Mouse (Mus musculus) left cerebral cortex, adult 2 months (tissue): Measurements from ENCODE around the gene Prrt3. TPM values are rescaled to one million over a fixed set of nuclear protein-coding genes. Genes with fewer than 3 reads are reported as not detected.

ENCODE experiments used
- DNase-seq, 2 experiments: peaks; one replicate each; pipeline ENCODE4 v3.0.0; 2021 to 2022; ENCODE audit warnings: low spot score in 2 of 2, mixed read lengths in 1 of 2; ENCODE audit errors: extremely low spot score in 1 of 2
- H3K27ac ChIP-seq: fragments of 200-600 bp; 2 replicates; pipeline ENCODE4 v1.8.1; 2022
- H3K4me3 ChIP-seq: fragments of 200-600 bp; 2 replicates; pipeline ENCODE4 v1.8.1; 2022
- CTCF ChIP-seq: fragments of 200-600 bp; IDR thresholded peaks from 2 replicates; pipeline ENCODE4 v1.8.1; 2022; ENCODE audit warnings: antibody characterized with exemption, mild to moderate bottlenecking, moderate library complexity
- intact Hi-C: fragments of 180-260 bp; cut with DNase I; formaldehyde crosslinking; loops from one replicate; pipeline ENCODE4 v1.15.1; 2025
- total RNA-seq, 2 experiments: library from RNA; stranded (reverse); gene quantifications; 2 replicates each; pipeline ENCODE4 v1.2.3; 2021

Gene Prrt3
- total RNA-seq, 2 experiments from 2014 or later: 54.9 to 61.1 TPM

DNA sequence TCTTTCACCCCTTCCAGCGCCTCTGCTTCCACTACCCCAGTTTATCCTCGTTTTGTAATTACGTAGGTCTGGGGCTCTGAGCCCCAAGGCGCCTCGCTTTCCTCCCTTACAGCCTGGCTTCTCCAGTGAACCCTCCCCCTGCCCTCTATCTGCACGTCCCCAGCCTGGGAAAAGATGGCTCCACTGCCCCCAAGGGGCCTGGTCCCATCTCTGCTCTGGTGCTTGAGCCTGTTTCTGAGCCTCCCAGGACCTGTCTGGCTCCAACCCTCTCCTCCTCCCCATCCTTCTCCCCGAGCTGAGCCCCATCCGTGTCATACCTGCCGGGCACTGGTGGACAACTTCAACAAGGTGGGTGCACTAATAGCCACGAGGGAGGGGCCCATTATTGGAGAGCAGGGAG lies 18.0 kb downstream of the Prrt3 start:
- no peak for DNase-seq
- no peak for TF ChIP-seq CTCF

DNA sequence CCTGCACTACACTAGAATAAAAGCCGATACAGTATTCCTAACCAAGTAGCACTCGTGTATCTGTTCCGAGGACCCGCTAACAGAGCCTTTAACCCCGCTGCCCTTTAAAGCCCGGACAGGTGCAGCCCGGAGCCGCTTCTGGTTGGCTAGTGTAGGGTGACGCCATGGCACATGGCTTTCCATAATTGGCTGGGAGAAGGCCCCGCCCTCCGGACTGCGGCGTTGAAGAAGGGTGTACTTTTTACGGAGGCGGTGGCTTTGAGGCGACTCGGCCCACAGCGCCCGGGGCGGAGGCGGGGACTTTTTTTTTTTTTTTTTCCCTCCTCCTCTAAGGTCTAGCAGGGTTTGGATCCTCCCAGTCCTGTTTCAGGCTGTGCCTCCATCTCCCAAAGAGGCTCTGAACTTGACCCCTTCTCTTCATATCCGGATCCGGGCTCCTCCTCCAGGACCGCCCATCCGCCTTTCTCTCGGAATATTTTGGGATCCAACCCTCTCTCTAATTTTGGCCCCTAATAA lies 18.6 kb downstream of the Prrt3 start, which contains the start of gene Creld1:
TSS of gene Creld1 (plus strand) at position 198 of the 516 bp plus-strand sequence.
- peak; percentile 89 to 93 for DNase-seq
- intact Hi-C loops: loop anchor here (1.0 kb wide), 1 partner anchor 177 kb away; no protein-coding TSS in a partner anchor
- H3K27ac ChIP-seq: peak within 1 kb of the TSS; percentile 96
- no peak for TF ChIP-seq CTCF
- H3K4me3 ChIP-seq: peak within 1 kb of the TSS; percentile 80

More for the DNA sequence above, 18.0 kb downstream of the Prrt3 start:
- H3K27ac ChIP-seq: peak overlapping the region; percentile 96
- intact Hi-C loops: loop anchor here (1.0 kb wide), 1 partner anchor 177 kb away; no protein-coding TSS in a partner anchor
- H3K4me3 ChIP-seq: peak overlapping the region; percentile 80

- peak overlapping the region; percentile 80 for H3K4me3 ChIP-seq
- intact Hi-C loops: loop anchor here (1.0 kb wide), 1 partner anchor 176 kb away; no protein-coding TSS in a partner anchor
- H3K27ac ChIP-seq: peak overlapping the region; percentile 96
- peak; percentile 47 to 57 for DNase-seq
- no peak; the same call in 1 of the 2 replicates for TF ChIP-seq CTCF
These were observed 19.1 kb downstream of the Prrt3 start for GRCm38 (mm10) chr6:113482477-113483099.

- TF ChIP-seq CTCF: no peak
- no peak overlapping the region for H3K4me3 ChIP-seq
- no peak overlapping the region for H3K27ac ChIP-seq
- DNase-seq: no peak
- intact Hi-C loops: no loop called here
These were observed 21.0 kb downstream of the Prrt3 start for GRCm38 (mm10) chr6:113480555-113481373.

DNA sequence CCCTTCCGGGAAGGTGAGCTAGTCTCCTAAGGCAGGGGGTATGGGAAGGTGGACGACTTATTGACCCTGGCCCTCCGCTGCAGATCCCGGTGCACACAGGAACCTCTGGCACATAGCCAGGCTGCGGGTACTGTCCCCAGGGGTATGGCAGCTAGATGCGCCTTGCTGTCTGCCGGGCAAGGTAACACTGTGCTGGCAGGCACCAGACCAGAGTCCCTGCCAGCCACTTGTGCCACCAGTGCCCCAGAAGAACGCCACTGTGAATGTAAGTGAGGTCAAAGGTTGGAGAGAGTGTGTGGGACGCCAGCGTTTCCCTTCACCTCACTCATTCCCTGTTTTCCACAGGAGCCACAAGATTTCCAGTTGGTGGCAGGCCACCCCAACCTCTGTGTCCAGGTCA lies 22.8 kb downstream of the Prrt3 start:
- no peak overlapping the region for H3K4me3 ChIP-seq
- DNase-seq: no peak
- no peak for TF ChIP-seq CTCF
- intact Hi-C loops: no loop called here
- H3K27ac ChIP-seq: no peak overlapping the region

DNA sequence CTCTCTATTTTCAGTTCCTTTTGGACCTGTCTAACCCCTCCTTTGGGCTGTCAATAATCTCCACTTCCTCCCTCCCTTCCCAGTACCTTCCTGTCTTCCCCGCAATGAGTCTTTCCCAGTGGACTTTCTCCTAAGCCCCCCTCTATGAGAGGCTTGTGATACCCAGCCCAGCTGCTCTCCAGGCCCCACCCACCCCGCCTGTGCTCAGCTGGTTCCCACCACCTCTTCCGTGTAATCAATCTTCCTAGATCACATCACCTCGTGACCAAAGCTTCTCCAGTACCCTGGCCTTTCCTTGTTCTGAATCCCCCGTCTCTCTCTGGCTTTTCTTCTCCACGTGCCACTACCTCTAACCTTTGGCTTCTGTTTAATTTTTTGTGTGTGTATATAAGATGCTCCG lies 24.4 kb downstream of the Prrt3 start:
- H3K4me3 ChIP-seq: no peak overlapping the region
- no peak for TF ChIP-seq CTCF
- H3K27ac ChIP-seq: no peak overlapping the region
- DNase-seq: no peak
- intact Hi-C loops: no loop called here

- no peak for TF ChIP-seq CTCF
- Histone ChIP-seq H3K27ac (no peak overlapping the region), H3K4me3 (no peak overlapping the region)
- intact Hi-C loops: no loop called here
- DNase-seq: no peak
These were observed 28.0 kb downstream of the Prrt3 start for GRCm38 (mm10) chr6:113473715-113474114.

- Histone ChIP-seq H3K4me3 (no peak overlapping the region), H3K27ac (no peak overlapping the region)
- DNase-seq: no peak
- intact Hi-C loops: no loop called here
- no peak for TF ChIP-seq CTCF
These were observed 28.5 kb downstream of the Prrt3 start for GRCm38 (mm10) chr6:113473246-113473645.

DNA sequence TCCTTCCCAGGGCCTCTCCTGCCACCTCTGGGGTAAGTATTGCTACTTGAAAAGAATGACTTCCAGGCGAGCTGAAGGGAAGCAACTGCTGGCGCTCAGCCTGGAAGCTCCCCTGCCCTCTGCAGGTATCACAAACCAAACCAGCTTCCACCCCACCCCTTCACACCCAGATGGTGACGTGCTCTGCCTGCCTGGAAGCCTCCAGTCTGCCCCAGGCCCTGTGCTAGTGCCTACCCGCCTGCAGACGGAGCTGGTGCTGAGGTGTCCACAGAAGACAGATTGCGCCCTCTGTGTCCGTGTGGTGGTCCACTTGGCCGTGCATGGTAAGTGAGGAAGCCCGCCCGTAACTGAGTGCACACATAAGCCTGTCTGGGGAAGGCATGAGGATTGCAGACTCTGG lies 29.7 kb downstream of the Prrt3 start:
- Histone ChIP-seq H3K4me3 (no peak overlapping the region), H3K27ac (0 out of 2 replicates have a peak overlapping the region, but pooled peaks have one; percentile 36)
- DNase-seq: no peak
- TF ChIP-seq CTCF: no peak
- intact Hi-C loops: no loop called here

- H3K27ac ChIP-seq: peak within 1 kb of the TSS; percentile 36; the same call in 1 of the 2 replicates
- no peak for DNase-seq
- peak within 1 kb of the TSS; percentile 25 for H3K4me3 ChIP-seq
- intact Hi-C loops: no loop called here
- no peak for TF ChIP-seq CTCF
These were observed 30.3 kb downstream of the Prrt3 start, which contains the start of gene Il17rc for GRCm38 (mm10) chr6:113471297-113471936. TSS of gene Il17rc (plus strand) at chr6:113471427.

DNA sequence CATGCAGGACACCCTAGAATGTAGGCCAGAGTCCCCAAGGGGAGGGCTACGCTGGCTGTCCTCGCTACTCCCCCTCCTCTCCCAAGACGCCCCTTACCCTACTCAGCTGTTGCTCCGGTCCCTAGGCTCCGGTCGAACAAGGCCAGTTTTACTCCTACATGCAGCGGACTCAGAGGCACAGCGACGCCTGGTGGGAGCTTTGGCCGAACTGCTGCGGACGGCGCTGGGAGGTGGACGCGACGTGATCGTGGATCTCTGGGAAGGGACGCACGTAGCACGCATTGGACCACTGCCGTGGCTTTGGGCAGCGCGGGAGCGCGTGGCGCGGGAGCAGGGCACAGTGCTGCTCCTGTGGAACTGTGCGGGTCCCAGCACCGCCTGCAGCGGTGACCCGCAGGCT lies 32.3 kb downstream of the Prrt3 start:
- 0 out of 2 replicates have a peak overlapping the region, but pooled peaks have one; percentile 5 for H3K27ac ChIP-seq
- peak; percentile 67 to 79 for DNase-seq
- peak overlapping the region; percentile 44 for H3K4me3 ChIP-seq
- peak; percentile 46 for TF ChIP-seq CTCF
- intact Hi-C loops: no loop called here

DNA sequence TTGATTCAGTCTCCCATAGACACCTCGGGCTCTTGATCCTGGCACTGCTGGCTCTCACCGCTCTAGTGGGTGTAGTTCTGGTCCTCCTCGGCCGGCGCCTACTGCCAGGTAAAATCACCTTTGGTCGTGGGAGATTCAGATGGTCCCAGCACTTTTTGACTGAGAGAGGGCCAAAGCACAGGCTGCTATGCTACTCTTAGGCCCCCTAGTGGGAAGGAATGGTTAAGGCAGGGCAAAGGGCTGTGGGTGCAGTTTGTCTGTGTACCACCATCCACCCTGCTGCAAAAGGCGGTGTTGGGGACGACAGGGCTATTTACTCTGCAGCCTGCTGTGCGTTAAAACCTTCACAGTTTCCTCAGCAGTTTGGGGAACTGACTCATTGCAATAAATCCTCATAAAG lies 32.7 kb downstream of the Prrt3 start:
- peak; percentile 56 for TF ChIP-seq CTCF
- 0 out of 2 replicates have a peak overlapping the region, but pooled peaks have one; percentile 5 for H3K27ac ChIP-seq
- DNase-seq: peak; percentile 49 to 55
- intact Hi-C loops: no loop called here
- H3K4me3 ChIP-seq: peak overlapping the region; percentile 44
